Comparison of ENCODE assay signal across 13 mouse cellular contexts in the genomic region with DNA sequence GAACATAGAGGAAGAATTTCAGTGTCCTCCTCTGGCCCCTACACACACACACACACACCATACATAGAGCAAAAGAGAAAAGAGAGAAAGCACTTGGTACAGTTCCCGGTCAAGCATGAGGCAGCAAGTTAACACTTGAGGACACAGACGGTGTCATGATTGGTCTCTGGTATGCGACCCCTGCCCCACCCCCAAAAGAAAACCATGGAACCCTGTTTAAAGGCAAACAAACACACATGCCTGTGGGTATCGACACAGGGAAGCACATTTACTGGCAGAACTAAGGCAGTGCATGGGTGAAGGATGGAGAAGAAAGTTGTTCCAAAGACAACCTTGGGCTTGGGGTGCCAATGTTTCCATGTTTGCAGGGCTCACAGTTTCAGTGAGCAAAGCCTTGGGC.
"Had no signal": no experiment of that assay in that cellular context is flagged by ENCODE, and none has a peak within 500 bp of the region (broad histone marks: within the 10 kb centered on the region; RNA-seq: fewer than 3 reads in every experiment).

No protein-coding gene starts in this region.

- H3K9ac ChIP-seq: liver, embryonic 13.5 days had no signal

- H3K36me3 ChIP-seq: liver, embryonic 13.5 days had no signal

- H3K9me3 ChIP-seq: liver, embryonic 13.5 days had no signal

- H3K27ac ChIP-seq: kidney, postnatal 0 days; liver, embryonic 13.5 days; macrophage; stomach, postnatal 0 days had no signal

- H3K27me3 ChIP-seq: liver, embryonic 13.5 days had no signal

- H3K4me2 ChIP-seq: liver, embryonic 13.5 days had no signal

- H3K4me3 ChIP-seq: liver, embryonic 13.5 days had no signal

- DNase-seq: kidney, adult 11 months; kidney, postnatal 4 days; layer of hippocampus, adult 9-11 months; liver, embryonic 13.5 days; lung, adult 2 months; lung, postnatal 14 days; midbrain, embryonic 14.5 days; thymus, adult 2 months; thymus, postnatal 14 days; thymus, postnatal 4 days had no signal
